Mouse (Mus musculus) bone marrow macrophage, adult 2 months (primary cell): ENCODE data around the gene Ccndbp1. TPM values are rescaled to one million over a fixed set of nuclear protein-coding genes. Genes with fewer than 3 reads are reported as not detected.
"Not testable (repeated sequence)": the region's sequence is repeated elsewhere in the genome, so short reads cannot be mapped to it uniquely, and the experiment has no call there.

ENCODE experiments used
- H3K27ac ChIP-seq: 2 replicates; pipeline ENCODE4 v1.5.1; 2012; ENCODE audit warnings: low read depth, low read length; ENCODE audit not compliant: insufficient read depth
- H3K4me1 ChIP-seq: 2 replicates; pipeline ENCODE4 v1.6.1; 2012; ENCODE audit warnings: low read length; ENCODE audit not compliant: control insufficient read depth, insufficient read depth
- H3K4me3 ChIP-seq: 2 replicates; pipeline ENCODE4 v1.5.1; 2012; ENCODE audit warnings: mild to moderate bottlenecking, low read length, moderate library complexity; ENCODE audit not compliant: insufficient read depth
- CTCF ChIP-seq: IDR thresholded peaks from 2 replicates; pipeline ENCODE4 v1.5.1; 2012; ENCODE audit warnings: low read depth, mild to moderate bottlenecking, low read length, moderate library complexity
- POLR2A ChIP-seq: IDR thresholded peaks from 2 replicates; pipeline ENCODE4 v1.6.1; 2012; ENCODE audit warnings: mild to moderate bottlenecking, low read depth, low read length, borderline replicate concordance
- polyA plus RNA-seq: library from polyadenylated mRNA; stranded (reverse); fragments of >200 nt; gene quantifications from 2 replicates; pipeline ENCODE4 v1.2.4, GENCODE M21; 2012; ENCODE audit not compliant: missing spikeins, insufficient read depth, insufficient read length

Gene Ccndbp1
- polyA plus RNA-seq, 1 experiment = 69.8 TPM

DNA sequence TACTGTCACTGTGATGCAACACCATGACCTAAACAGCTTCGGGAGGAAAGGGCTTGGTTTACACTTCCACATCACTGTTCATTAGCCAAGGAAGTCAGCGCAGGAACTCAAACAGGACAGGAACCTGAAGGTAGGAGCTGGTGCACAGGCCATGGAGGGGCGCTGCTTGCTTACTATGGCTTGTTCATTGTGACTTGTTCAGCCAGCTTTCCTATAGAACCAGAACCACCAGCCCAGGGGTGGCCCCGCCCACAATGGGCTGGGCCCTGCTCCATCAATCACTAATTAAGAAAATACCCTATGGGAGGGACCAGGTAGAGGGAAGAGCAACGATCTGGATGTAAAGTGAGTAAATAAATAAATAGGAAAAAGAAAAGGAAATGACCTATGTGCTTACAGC is 35.2 kb upstream of the Ccndbp1 start:
- H3K27ac ChIP-seq = no peak overlapping the region
- H3K4me3 ChIP-seq = no peak overlapping the region
- peaks cover 18% of the 10 kb centered on the region for H3K4me1 ChIP-seq
- TF ChIP-seq POLR2A (no peak), CTCF (no peak)

- Histone ChIP-seq H3K27ac (no peak overlapping the region), H3K4me1 (peaks cover 11% of the 10 kb centered on the region), H3K4me3 (no peak overlapping the region)
- TF ChIP-seq POLR2A (no peak), CTCF (no peak)
These were observed 31.9 kb upstream of the Ccndbp1 start for GRCm38 (mm10) chr2:120976308-120976707.

GRCm38 (mm10) chr2:120976990-120977925 is 30.9 kb upstream of the Ccndbp1 start, which contains the start of gene Tmem62:
Gene Tmem62, plus strand, starts transcription at chr2:120977017.
- Histone ChIP-seq H3K4me1 (peaks cover 8% of the 10 kb centered on the region; the same call in 1 of the 2 replicates), H3K4me3 (peak within 1 kb of the TSS; percentile 80), H3K27ac (peak within 1 kb of the TSS; percentile 45)
- TF ChIP-seq POLR2A = no peak
- no peak for TF ChIP-seq CTCF

DNA sequence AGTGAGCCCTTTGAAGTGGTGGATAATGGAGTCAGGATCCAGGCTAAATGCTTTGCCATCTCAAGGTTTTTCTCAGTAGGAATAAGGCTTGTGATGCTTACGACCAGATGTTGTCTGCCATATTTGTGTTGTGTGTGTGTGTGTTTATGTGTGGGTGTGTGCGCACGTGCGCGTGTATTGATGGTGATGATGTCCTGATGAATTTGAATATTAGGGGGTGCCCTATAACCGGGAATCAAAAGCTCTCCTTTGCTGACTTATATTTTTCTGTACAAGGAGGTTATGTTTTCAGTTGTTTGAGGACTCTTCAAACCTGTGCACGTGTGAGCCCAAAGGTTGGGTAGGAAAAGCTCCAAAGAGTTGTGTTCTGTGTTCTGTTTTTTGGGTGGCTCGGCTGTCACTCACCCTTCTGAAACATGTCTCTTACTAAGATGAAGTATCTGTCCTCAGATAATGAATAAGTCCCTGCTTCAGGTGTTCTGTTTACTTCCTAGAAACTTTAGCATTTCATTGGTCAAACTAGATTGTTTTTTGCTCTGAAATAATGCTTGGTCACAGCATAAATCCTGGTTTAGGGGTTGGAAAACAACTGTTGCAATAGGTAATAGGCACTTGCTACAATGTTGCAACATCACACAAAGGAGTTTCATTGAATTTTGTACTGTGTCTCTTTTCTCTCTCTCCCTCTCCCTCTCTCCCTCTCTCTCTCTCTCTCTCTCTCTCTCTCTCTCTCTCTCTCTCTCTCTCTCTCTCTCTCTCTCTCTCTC is 30.1 kb upstream of the Ccndbp1 start:
- no peak overlapping the region for H3K27ac ChIP-seq
- H3K4me3 ChIP-seq = peak overlapping the region; percentile 80
- TF ChIP-seq CTCF (no peak), POLR2A (no peak)

DNA sequence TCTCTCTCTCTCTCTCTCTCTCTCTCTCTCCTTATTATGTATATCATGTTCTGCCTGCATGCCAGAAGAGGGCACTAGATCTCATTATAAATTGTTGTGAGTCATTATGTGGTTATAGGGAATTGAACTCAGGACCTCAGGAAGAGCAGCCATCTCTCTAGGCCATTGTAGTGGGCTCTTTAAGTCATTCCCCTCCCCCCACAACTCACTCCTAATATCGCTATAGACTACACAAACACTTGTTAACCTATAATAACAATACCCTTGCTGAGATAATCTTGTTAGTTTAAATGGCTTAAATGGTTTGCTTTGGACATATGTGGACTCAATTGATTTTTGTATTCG is 29.5 kb upstream of the Ccndbp1 start:
- 0 out of 2 replicates have a peak, but pooled peaks cover 3% of the 10 kb centered on the region for H3K4me1 ChIP-seq
- H3K27ac ChIP-seq = no peak overlapping the region
- TF ChIP-seq POLR2A (no peak), CTCF (no peak)
- H3K4me3 ChIP-seq = no peak overlapping the region

More for the DNA sequence above, 30.1 kb upstream of the Ccndbp1 start:
- H3K4me1 ChIP-seq = peaks cover 4% of the 10 kb centered on the region; the same call in 1 of the 2 replicates

DNA sequence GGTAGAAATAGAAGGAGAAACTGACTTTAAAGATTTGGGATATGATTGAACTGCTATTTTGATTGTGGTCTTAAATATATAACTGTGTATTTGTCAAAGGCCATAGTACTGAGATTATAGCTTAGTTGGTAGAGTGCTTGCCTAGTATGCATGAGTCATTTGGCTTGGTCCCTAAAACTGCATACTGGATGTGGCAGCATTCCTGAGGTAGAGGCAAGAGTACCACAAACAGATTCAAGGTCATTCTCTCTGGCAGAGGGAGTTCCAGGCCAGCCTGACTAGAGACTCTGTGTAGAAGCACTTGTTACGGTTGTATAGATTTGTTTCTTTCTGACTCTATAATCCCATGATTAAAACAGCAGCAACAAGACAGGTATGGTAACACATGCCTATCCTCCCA is 28.4 kb upstream of the Ccndbp1 start:
- Histone ChIP-seq H3K4me1 (0 out of 2 replicates have a peak, but pooled peaks cover 3% of the 10 kb centered on the region), H3K27ac (no peak overlapping the region), H3K4me3 (no peak overlapping the region)
- no peak for TF ChIP-seq CTCF
- TF ChIP-seq POLR2A = no peak

DNA sequence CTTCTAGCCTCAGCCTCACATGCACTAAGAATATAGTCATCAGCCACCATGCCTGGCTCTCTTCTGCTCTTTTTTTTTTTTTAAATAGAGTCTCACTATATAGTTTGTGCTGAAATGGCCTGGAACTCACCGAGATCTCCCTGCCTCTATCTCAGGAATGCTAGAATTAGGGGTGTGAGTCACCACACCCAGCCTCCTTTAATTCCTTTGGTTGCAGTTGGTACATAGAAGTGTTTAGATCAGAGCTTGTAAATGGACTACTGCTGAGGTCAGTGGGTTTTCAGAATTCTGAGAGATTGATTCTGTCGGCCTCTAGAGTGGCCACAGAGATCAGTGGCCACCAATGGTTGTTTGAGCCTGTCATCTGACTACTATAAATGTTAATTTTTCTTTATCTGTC is 27.3 kb upstream of the Ccndbp1 start:
- no peak overlapping the region for H3K4me3 ChIP-seq
- H3K4me1 ChIP-seq = 0 out of 2 replicates have a peak, but pooled peaks cover 3% of the 10 kb centered on the region
- no peak for TF ChIP-seq CTCF
- no peak for TF ChIP-seq POLR2A
- no peak overlapping the region for H3K27ac ChIP-seq

- Histone ChIP-seq H3K27ac (no peak overlapping the region), H3K4me3 (no peak overlapping the region), H3K4me1 (no peaks in the 10 kb centered on the region)
- TF ChIP-seq POLR2A (no peak), CTCF (no peak)
These were observed 24.6 kb upstream of the Ccndbp1 start for GRCm38 (mm10) chr2:120983611-120984010.

- TF ChIP-seq CTCF = no peak
- TF ChIP-seq POLR2A = no peak
- Histone ChIP-seq H3K4me1 (no peaks in the 10 kb centered on the region), H3K4me3 (no peak overlapping the region)
These were observed 23.0 kb upstream of the Ccndbp1 start for GRCm38 (mm10) chr2:120985241-120985640.

GRCm38 (mm10) chr2:120991196-120991595 is 17.0 kb upstream of the Ccndbp1 start:
- Histone ChIP-seq H3K4me1 (no peaks in the 10 kb centered on the region), H3K4me3 (no peak overlapping the region), H3K27ac (no peak overlapping the region)
- TF ChIP-seq CTCF (no peak), POLR2A (no peak)

More at GRCm38 (mm10) chr2:120985241-120985640, 23.0 kb upstream of the Ccndbp1 start:
- no peak overlapping the region for H3K27ac ChIP-seq

GRCm38 (mm10) chr2:120996607-120997006 is 11.6 kb upstream of the Ccndbp1 start:
- not testable (repeated sequence) for H3K4me1 ChIP-seq, H3K27ac ChIP-seq, H3K4me3 ChIP-seq
